Mouse (Mus musculus) frontal cortex, postnatal 36 days (tissue): ENCODE data around the gene Nexmif.
"Not testable (repeated sequence)": the region's sequence is repeated elsewhere in the genome, so short reads cannot be mapped to it uniquely, and the experiment has no call there.

Source experiments
- DNase-seq, 2 experiments: peaks; one replicate each; pipeline ENCODE4 v3.0.0; 2022; ENCODE audit warnings: low spot score in 2 of 2

The Nexmif gene

DNA sequence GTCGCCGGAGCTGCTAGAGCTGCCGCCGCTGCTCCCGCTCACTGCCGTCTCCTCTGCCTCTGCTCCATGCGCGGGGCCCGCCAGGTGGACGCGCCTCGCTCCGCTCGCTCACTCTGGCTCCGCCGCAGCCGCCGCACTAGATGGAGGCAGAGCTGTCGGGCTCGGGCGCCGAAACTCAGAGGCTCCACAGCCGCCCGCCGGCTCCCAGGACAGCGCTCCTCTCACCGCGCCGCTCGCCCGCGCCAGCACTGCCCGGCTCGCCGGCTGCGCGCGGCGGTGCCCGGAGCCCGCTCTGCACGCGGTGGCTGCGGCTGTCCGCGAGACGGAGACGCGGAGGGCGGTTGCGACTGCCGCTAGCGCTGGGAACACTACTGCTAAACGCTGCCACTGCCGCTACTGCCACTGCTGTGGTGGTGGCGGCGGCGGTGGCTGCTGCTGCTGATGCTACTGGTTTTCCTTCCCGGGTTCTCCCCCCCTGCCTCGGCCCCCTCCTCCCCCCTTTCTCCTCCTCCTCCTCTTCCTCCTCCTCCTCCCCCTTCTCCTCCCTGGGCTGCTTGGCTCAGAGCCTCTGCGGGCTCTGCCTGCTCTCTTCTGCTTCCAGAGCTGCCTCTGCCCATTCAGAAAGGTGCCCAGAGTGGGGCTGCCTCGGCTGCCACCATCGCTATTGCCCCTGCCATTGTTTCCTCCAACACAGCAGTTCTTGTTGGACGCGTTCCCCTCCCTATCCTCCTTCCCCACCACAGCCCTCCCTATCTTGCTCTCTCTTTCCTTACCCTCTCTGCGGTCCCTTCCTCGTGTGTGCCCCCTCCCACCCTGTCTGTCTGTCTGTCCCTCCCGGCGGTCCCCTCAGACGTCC lies at the start of gene Nexmif:
Nexmif (minus strand) TSS at position 450 of the 856 bp plus-strand sequence.
- DNase-seq = peak in 1 of 2 experiments; percentile 53

DNA sequence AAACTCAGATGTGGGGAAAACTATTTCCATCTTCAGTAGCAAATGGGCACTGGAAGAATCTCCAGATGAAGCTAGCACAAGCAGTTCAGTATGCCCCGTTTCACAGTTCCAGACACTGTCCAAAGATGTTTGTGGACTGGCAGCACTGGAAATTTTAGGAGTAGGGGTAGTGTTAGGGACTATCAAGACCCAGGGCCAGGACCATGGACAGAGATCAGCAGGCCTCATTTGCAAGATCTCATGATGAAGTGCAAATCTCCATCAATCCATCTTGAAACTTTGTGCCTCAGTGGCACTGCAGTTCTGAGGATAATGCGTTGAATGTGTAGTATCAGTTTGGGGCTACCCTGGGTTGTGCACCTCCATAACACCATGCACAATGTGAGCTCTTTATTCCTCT lies 7.7 kb upstream of the Nexmif start:
- no peak for DNase-seq

DNA sequence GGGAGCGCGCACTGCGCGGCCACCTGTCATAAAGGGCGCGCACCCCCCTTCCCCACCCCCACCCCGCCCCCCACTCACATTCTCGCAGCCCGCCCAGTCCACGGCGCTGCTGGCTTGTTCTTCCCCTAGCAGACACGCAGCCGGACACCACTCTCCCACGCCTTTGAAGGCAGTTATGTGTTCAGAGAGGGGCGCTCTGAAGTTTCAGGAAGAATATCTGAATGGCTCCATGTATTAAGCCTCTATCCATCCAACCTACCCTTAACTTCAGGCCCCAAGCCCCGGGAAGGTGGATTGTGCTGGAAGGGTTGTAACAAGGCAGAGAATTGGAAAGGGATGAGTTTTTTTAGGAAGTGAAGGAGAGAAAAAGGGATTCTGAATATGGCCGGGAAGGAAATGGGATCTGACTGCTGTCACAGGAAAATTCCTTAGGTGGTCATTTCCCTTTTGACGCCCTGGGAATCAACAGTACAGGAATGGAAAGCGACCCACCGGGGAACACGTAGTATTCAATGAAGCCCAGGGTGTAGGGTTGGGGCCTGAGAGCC lies 681 bp upstream of the Nexmif start:
- no peak for DNase-seq

DNA sequence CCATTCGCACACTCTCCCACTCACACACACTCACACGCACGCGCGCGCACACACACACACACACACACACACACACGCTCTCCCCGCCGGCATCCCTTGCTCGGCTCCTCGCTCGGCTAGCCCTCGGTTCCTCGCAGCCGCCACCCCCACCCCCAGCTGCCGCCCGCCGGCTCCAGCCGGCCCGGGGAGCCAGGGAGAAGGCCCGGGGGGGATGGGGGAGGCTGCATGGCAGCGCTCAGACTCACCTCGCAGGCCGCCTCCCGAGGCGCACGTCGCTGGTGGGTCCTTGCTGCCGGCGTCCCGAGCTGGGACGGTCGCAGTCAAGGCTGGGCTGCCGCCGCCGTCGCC lies 623 bp downstream of the Nexmif start:
- peak; percentile 23 to 47 for DNase-seq

DNA sequence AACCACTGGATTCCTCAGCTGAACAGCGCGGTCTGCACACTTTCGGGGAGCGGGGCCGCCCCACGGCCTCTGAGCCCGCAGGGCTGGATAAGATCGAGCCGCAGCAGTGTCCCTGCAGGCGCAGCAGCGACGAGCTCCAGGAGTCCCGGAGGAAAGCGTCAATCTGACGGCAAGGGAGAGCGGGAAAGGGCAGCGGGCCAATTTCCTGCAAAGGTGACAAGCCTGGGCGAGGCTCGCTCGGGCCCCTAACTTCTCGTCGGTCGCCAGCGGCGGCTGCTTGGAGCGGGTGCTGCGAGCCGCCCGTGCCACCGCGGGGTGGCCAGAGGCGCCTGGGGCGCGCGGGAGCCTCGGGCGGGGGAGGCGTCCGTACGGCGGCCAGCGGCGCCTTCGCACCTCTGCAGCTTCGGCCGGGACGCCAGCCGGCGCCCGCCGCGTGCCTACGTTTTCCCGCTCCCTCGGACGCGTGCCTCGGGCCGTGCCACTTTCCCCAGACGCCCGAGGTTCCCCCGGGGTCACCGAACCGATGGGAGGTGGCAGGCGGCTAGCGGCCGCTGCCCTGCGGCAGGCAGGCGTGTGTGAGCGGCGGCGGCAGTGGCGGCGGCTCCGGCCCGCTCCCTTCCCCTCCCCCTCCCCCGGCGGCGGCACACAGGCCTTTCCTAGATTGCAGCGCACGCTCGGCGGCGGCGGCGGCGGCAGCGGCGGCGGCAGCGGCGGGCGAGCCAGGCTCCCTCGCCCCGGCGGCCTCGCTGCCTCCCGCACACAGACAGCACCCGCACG lies 1.2 kb downstream of the Nexmif start:
- peak; percentile 16 to 36 for DNase-seq

DNA sequence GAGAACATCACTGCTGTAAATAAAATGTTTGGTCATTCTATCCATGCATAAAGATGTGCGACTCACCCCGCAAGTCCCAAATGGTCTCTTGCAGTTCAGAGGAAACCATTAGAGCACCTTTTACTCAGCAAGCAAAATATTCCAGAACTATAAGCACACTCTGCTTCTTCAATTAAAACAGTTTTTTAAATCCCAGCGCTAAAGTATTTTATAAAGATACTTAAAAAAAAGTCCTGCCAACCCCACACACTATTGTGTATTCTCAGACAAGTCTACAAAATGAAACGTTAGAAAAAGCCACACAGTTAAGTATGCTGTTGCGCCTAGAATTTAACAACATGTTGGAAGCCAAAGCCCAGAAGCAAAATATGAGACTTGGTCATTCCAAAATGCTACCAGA lies 1.9 kb downstream of the Nexmif start:
- no peak for DNase-seq

DNA sequence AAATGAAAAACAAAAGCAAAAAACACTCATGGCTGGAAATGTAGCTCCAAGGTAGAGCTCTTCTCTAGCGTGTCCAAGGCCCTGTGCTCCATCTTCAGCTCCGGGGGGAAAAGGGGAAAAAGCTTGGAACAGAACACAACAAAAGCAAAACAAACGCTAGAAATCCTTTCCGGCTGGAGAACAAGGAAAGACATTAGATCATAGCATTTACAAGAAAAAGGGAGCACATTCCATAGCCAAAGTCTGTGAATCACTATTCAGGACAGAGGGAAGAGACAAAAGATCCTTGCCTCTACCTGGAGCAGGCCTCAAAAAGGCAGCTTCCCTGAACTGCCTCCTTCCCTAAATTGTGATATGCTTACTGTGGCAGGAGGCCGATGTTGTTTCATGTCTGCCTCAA lies 4.4 kb downstream of the Nexmif start:
- no peak for DNase-seq

DNA sequence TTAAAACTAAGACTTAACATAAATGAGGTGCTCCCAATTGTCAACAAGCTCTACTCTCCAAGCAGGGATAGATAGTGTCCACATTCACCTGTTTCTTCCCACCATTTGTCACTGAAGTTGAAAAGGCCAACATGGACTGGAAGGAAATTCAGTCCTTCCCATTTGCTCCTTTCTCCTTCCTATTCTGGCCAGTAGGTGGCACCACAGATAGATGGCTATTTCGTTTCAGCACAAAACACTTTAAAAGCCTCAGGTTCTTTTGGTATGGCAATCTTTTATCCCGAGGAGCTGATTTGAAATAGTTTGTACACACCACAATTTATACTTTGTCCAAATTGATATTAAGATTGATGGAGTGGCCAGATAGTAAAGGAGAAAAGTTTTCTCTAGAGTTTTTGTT lies 21.7 kb downstream of the Nexmif start:
- peak; percentile 8 to 40 for DNase-seq

DNA sequence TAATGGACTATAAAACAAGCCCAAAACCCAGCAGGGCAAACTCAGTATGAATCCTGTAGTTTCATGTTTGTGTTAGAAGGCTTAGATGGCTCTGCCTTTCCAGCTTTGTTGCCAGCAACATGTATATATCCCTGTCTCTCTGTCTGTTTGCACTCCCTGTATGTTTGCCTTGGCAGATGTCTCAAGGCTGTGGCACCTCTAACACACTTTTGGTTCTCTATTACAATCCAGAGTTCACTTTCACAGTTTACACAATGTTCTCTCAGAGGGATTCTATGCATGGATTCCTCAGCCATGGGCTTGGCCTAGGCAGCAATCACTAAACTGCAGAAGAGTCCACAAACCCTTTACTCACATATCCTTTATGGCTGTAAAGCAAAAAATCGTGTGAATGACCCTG lies 50.9 kb downstream of the Nexmif start:
- DNase-seq = no peak

DNA sequence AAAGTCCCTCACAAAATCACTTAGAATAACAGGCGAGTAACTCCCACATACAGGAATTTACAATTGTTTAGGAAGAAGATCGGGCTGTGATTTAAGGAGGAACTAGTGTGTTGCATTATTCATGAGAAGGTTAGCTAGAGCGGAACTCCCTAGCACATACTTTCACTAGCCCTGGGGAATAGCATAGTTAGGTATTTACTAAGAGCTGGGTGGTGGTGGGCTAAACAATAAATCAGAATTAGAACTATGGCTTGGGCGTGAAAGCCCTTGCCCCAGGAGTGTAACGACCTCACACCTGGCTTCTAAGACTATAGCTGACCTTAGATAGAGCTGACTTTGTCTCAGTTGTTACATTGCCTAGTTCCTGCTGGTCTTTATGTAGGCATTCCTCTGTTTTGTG lies 85.7 kb downstream of the Nexmif start:
- not testable (repeated sequence) for DNase-seq

DNA sequence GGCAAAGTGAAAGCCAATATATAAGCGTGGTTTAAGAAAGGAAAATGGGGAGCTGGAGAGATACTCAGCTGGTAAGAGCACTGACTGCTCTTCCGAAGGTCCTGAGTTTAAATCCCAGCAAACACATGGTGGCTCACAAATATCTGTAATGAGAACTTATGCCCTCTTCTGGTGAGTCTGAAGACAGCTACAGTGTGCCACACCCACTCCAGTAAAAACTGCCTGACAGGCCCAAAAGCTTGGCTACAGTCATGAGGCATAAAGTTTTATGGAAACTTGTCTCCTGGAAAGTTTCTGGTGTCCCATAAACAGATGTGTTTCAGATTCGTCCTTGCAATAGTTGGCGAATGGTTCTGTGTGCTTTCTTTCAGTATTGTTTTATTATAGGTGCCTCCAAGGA lies 86.4 kb downstream of the Nexmif start:
- DNase-seq = no peak

DNA sequence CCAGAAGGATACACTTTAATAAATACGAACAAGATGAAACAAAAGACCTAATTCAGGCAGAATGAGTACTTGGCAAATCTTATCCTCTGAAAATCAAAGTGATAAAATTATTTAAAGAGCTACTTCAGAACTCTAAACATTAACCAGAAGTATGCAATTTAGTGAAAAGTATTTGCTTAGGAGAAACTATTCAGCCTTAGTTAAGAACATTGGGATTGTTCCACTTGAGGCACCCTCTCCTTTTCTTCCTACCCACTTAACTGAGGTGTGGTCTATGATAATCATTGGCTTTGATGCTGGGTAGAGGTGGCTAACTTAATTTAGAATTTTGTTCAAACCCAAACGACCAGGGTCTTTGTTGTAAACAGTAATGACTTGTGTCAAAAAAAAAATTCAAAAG lies 146.1 kb downstream of the Nexmif start:
- no peak for DNase-seq

DNA sequence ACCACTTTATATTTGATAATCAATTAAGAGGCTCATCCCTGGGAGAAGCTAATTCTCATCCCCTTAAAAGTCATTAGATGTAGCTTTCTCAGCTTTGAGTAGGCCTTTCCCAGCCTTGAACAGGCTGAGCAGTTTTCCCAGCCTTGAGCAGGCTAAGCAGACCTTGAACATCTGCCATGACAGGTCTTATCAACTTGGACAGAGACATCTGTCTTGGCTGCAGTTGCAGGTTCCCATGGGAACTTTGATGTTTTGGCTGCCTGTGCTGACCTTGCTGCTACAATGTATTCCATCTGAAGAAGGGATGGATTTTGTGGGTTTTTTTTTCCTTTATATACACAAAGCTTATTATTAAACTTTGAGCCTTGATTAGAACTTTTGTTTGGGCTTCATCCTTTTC lies 160.7 kb downstream of the Nexmif start:
- DNase-seq = no peak

DNA sequence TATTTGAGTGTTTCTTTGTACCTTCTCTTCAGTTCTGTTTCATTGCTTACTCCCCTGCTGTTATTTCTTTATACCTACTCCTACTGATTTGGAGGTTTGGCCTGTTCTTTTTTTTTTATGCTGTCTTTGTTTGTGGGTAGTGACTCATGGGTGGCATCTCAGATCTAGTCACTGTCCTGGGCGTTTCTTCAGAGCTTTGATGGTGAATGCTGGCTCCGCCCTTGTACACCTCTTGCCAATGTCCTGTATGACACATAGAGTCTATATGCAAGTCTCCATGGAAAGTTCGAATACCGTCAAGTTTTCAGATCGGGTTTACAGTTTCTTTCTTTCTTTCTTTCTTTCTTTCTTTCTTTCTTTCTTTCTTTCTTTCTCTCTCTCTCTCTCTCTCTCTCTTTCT lies 167.1 kb downstream of the Nexmif start:
- DNase-seq = no peak

DNA sequence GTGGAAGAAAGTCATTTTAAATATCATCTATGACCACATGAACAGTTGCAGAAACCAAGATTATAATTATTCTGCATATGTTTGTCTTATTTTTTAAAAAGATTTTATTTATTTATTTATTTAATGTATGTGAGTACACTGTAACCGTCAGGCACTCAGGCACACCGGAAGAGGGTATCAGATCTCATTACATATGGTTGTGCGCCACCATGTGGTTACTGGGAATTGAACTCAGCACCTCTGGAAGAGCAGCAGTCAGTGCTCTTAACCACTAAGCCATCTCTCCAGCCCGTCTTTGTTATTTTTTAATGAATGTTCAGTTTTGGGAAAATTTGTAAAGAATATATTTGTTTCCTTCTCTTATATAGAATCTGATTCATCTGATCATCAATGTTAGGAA lies 168.2 kb downstream of the Nexmif start:
- peak in 1 of 2 experiments; percentile 1 for DNase-seq
